Mouse (Mus musculus): ENCODE data around the gene Sos1. TPM values are rescaled to one million over a fixed set of nuclear protein-coding genes. Genes with fewer than 3 reads are reported as not detected.

The Sos1 gene
- polyA plus RNA-seq, 1 experiment from 2014 or later = 6.5 TPM

- Histone ChIP-seq H3K4me3 (replicated peaks) (no peak overlapping the region), H3K4me1 (replicated peaks) (no peaks in the 10 kb centered on the region), H3K27ac (no peak overlapping the region), H3K36me3 (peaks cover 3% of the 10 kb centered on the region; the same call in 1 of the 2 replicates), H3K4me2 (no peak overlapping the region), H3K27me3 (no peaks in the 10 kb centered on the region), H3K9me3 (no peaks in the 10 kb centered on the region), H3K9ac (replicated peaks) (no peak overlapping the region)
- 70% methylated on average over 5 of the region's 5 CpGs for WGBS
- no peak for ATAC-seq (ENCODE audit: insufficient number of reproducible peaks, insufficient read depth, low FRiP score, low TSS enrichment, low read depth)
Measured at GRCm38 (mm10) chr17:80460258-80460657, 20.0 kb downstream of the Sos1 start.

- no peaks in the 10 kb centered on the region for H3K4me1 ChIP-seq (replicated peaks)
- WGBS = 44% methylated on average over 2 of the region's 2 CpGs
- H3K27me3 ChIP-seq = no peaks in the 10 kb centered on the region
- H3K4me2 ChIP-seq = no peak overlapping the region
- no peaks in the 10 kb centered on the region for H3K9me3 ChIP-seq
- H3K4me3 ChIP-seq (replicated peaks) = no peak overlapping the region
- H3K36me3 ChIP-seq = peaks cover 19% of the 10 kb centered on the region
- H3K27ac ChIP-seq = no peak overlapping the region
- no peak overlapping the region for H3K9ac ChIP-seq (replicated peaks)
- no peak for ATAC-seq (ENCODE audit: insufficient number of reproducible peaks, insufficient read depth, low FRiP score, low TSS enrichment, low read depth)
Measured at GRCm38 (mm10) chr17:80455648-80456047, 24.6 kb downstream of the Sos1 start.

GRCm38 (mm10) chr17:80450426-80451030, 29.7 kb downstream of the Sos1 start:
- Histone ChIP-seq H3K4me1 (replicated peaks) (no peaks in the 10 kb centered on the region), H3K9me3 (no peaks in the 10 kb centered on the region), H3K27ac (no peak overlapping the region), H3K4me3 (replicated peaks) (no peak overlapping the region), H3K4me2 (no peak overlapping the region), H3K36me3 (peaks cover 46% of the 10 kb centered on the region), H3K27me3 (no peaks in the 10 kb centered on the region), H3K9ac (replicated peaks) (no peak overlapping the region)
- ATAC-seq (ENCODE audit: insufficient number of reproducible peaks, insufficient read depth, low FRiP score, low TSS enrichment, low read depth) = no peak
- 89% methylated on average over 3 of the region's 3 CpGs for WGBS

GRCm38 (mm10) chr17:80446470-80446869, 33.8 kb downstream of the Sos1 start:
- Histone ChIP-seq H3K9ac (replicated peaks) (no peak overlapping the region), H3K4me1 (replicated peaks) (no peaks in the 10 kb centered on the region), H3K36me3 (peaks cover 70% of the 10 kb centered on the region), H3K4me2 (no peak overlapping the region), H3K27me3 (no peaks in the 10 kb centered on the region), H3K27ac (no peak overlapping the region), H3K9me3 (no peaks in the 10 kb centered on the region), H3K4me3 (replicated peaks) (no peak overlapping the region)
- ATAC-seq (ENCODE audit: insufficient number of reproducible peaks, insufficient read depth, low FRiP score, low TSS enrichment, low read depth) = no peak
- WGBS = 83% methylated on average over 5 of the region's 5 CpGs

- no peak for ATAC-seq (ENCODE audit: insufficient number of reproducible peaks, insufficient read depth, low FRiP score, low TSS enrichment, low read depth)
- H3K4me2 ChIP-seq = no peak overlapping the region
- H3K36me3 ChIP-seq = peaks cover 69% of the 10 kb centered on the region
- H3K9me3 ChIP-seq = no peaks in the 10 kb centered on the region
- WGBS = 87% methylated on average over 7 of the region's 7 CpGs
- H3K4me3 ChIP-seq (replicated peaks) = no peak overlapping the region
- no peaks in the 10 kb centered on the region for H3K27me3 ChIP-seq
- H3K9ac ChIP-seq (replicated peaks) = no peak overlapping the region
- no peak overlapping the region for H3K27ac ChIP-seq
- no peaks in the 10 kb centered on the region for H3K4me1 ChIP-seq (replicated peaks)
Measured at GRCm38 (mm10) chr17:80445433-80445832, 34.8 kb downstream of the Sos1 start.

- H3K4me1 ChIP-seq (replicated peaks) = no peaks in the 10 kb centered on the region
- H3K9ac ChIP-seq (replicated peaks) = no peak overlapping the region
- no peak overlapping the region for H3K4me2 ChIP-seq
- no peaks in the 10 kb centered on the region for H3K9me3 ChIP-seq
- H3K36me3 ChIP-seq = peaks cover 53% of the 10 kb centered on the region
- H3K27me3 ChIP-seq = no peaks in the 10 kb centered on the region
- H3K27ac ChIP-seq = no peak overlapping the region
- no peak for ATAC-seq (ENCODE audit: insufficient number of reproducible peaks, insufficient read depth, low FRiP score, low TSS enrichment, low read depth)
- WGBS = 90% methylated on average over 5 of the region's 5 CpGs
- H3K4me3 ChIP-seq (replicated peaks) = no peak overlapping the region
Measured at GRCm38 (mm10) chr17:80435680-80436079, 44.6 kb downstream of the Sos1 start.

GRCm38 (mm10) chr17:80434430-80434829, 45.8 kb downstream of the Sos1 start:
- ATAC-seq (ENCODE audit: insufficient number of reproducible peaks, insufficient read depth, low FRiP score, low TSS enrichment, low read depth) = no peak
- WGBS = 87% methylated on average over 3 of the region's 3 CpGs
- no peaks in the 10 kb centered on the region for H3K27me3 ChIP-seq
- H3K9me3 ChIP-seq = no peaks in the 10 kb centered on the region
- H3K4me3 ChIP-seq (replicated peaks) = no peak overlapping the region
- H3K9ac ChIP-seq (replicated peaks) = no peak overlapping the region
- no peaks in the 10 kb centered on the region for H3K4me1 ChIP-seq (replicated peaks)
- H3K4me2 ChIP-seq = no peak overlapping the region
- H3K27ac ChIP-seq = no peak overlapping the region
- peaks cover 55% of the 10 kb centered on the region for H3K36me3 ChIP-seq

- no peak overlapping the region for H3K27ac ChIP-seq
- H3K27me3 ChIP-seq = no peaks in the 10 kb centered on the region
- H3K4me2 ChIP-seq = no peak overlapping the region
- no peak overlapping the region for H3K4me3 ChIP-seq (replicated peaks)
- WGBS = 89% methylated on average over 9 of the region's 9 CpGs
- H3K36me3 ChIP-seq = peaks cover 41% of the 10 kb centered on the region
- no peaks in the 10 kb centered on the region for H3K9me3 ChIP-seq
- no peak for ATAC-seq (ENCODE audit: insufficient number of reproducible peaks, insufficient read depth, low FRiP score, low TSS enrichment, low read depth)
- H3K4me1 ChIP-seq (replicated peaks) = no peaks in the 10 kb centered on the region
- H3K9ac ChIP-seq (replicated peaks) = no peak overlapping the region
Measured at GRCm38 (mm10) chr17:80431997-80432396, 48.3 kb downstream of the Sos1 start.

- Histone ChIP-seq H3K36me3 (peaks cover 23% of the 10 kb centered on the region), H3K4me3 (replicated peaks) (no peak overlapping the region), H3K4me2 (no peak overlapping the region), H3K9ac (replicated peaks) (no peak overlapping the region), H3K4me1 (replicated peaks) (no peaks in the 10 kb centered on the region), H3K27me3 (no peaks in the 10 kb centered on the region), H3K27ac (no peak overlapping the region), H3K9me3 (no peaks in the 10 kb centered on the region)
- no peak for ATAC-seq (ENCODE audit: insufficient number of reproducible peaks, insufficient read depth, low FRiP score, low TSS enrichment, low read depth)
- WGBS = 87% methylated on average over 2 of the region's 2 CpGs
Measured at GRCm38 (mm10) chr17:80427966-80428365, 52.3 kb downstream of the Sos1 start.

GRCm38 (mm10) chr17:80426901-80427300, 53.4 kb downstream of the Sos1 start:
- H3K27ac ChIP-seq = no peak overlapping the region
- ATAC-seq (ENCODE audit: insufficient number of reproducible peaks, insufficient read depth, low FRiP score, low TSS enrichment, low read depth) = no peak
- H3K36me3 ChIP-seq = peaks cover 27% of the 10 kb centered on the region
- H3K9ac ChIP-seq (replicated peaks) = no peak overlapping the region
- H3K27me3 ChIP-seq = no peaks in the 10 kb centered on the region
- no peak overlapping the region for H3K4me2 ChIP-seq
- no peak overlapping the region for H3K4me3 ChIP-seq (replicated peaks)
- no peaks in the 10 kb centered on the region for H3K4me1 ChIP-seq (replicated peaks)
- 83% methylated on average over 5 of the region's 5 CpGs for WGBS
- no peaks in the 10 kb centered on the region for H3K9me3 ChIP-seq

- Histone ChIP-seq H3K36me3 (peaks cover 24% of the 10 kb centered on the region), H3K4me1 (replicated peaks) (no peaks in the 10 kb centered on the region), H3K4me3 (replicated peaks) (no peak overlapping the region), H3K27me3 (no peaks in the 10 kb centered on the region), H3K27ac (no peak overlapping the region), H3K4me2 (no peak overlapping the region), H3K9ac (replicated peaks) (no peak overlapping the region), H3K9me3 (no peaks in the 10 kb centered on the region)
- WGBS = 91% methylated on average over 7 of the region's 7 CpGs
- no peak for ATAC-seq (ENCODE audit: insufficient number of reproducible peaks, insufficient read depth, low FRiP score, low TSS enrichment, low read depth)
Measured at GRCm38 (mm10) chr17:80426171-80426570, 54.1 kb downstream of the Sos1 start.

- H3K9ac ChIP-seq (replicated peaks) = no peak overlapping the region
- 96% methylated on average over 1 of the region's 1 CpGs for WGBS
Measured at GRCm38 (mm10) chr17:80420998-80421397, 59.3 kb downstream of the Sos1 start.

More at GRCm38 (mm10) chr17:80420998-80421397, 59.3 kb downstream of the Sos1 start:
- H3K27me3 ChIP-seq = no peaks in the 10 kb centered on the region
- H3K36me3 ChIP-seq = peaks cover 51% of the 10 kb centered on the region
- ATAC-seq (ENCODE audit: insufficient number of reproducible peaks, insufficient read depth, low FRiP score, low TSS enrichment, low read depth) = no peak
- no peak overlapping the region for H3K4me2 ChIP-seq
- H3K4me3 ChIP-seq (replicated peaks) = no peak overlapping the region
- no peak overlapping the region for H3K27ac ChIP-seq
- no peaks in the 10 kb centered on the region for H3K9me3 ChIP-seq
- no peaks in the 10 kb centered on the region for H3K4me1 ChIP-seq (replicated peaks)
